Mouse (Mus musculus) lung, postnatal 4 days (tissue): ENCODE measurements at regions not wholly inside any gene's neighbourhood (a gene's known extent, or its start where the extent isn't known, plus 50 kb on each side); places are given as distances from the start of the nearest gene placed in this dataset.

Experiments used
- DNase-seq, 2 experiments: peaks; one replicate each; pipeline ENCODE4 v3.0.0; 2021

DNA sequence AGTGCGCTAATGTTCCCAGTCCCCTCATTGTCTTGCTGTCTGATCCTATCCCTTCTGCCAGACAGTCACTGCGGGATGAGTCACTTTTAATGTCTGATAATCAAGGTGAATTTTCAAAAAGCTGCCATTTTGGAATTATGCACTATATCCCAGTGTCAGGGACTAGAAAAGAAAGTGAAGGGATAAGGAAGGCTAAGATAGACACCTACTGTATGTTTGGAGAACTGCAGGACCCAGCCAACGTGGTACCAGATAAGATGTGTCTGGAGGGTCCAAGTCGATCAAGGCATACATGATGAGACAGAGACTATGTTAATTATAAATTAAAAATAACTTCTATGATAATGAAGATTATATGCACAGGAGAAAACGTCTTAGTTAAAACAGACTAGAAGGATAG is 76.6 kb upstream of the Pmfbp1 start:
- peak in 1 of 2 experiments; percentile 19 for DNase-seq

DNA sequence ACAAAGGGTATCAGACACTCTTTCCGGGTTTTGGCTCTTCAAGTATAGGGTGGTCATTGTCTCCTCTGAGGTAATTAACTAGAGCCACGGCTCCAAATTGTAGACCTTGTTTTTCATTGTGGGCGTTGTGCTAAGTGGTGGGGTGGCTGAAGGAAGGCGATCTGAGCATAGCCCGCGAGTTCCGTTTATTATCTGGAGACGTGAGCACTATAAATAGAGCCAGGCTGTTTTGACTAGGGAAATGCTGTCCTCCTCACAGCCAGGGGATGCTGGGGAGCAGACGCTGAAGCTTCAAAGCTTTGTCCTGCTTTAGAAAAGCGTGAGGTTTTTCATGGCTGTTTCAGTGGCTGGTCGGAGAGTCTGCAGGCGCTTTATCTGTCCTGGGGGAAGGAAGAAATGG is 75.9 kb upstream of the Pmfbp1 start:
- no peak for DNase-seq

DNA sequence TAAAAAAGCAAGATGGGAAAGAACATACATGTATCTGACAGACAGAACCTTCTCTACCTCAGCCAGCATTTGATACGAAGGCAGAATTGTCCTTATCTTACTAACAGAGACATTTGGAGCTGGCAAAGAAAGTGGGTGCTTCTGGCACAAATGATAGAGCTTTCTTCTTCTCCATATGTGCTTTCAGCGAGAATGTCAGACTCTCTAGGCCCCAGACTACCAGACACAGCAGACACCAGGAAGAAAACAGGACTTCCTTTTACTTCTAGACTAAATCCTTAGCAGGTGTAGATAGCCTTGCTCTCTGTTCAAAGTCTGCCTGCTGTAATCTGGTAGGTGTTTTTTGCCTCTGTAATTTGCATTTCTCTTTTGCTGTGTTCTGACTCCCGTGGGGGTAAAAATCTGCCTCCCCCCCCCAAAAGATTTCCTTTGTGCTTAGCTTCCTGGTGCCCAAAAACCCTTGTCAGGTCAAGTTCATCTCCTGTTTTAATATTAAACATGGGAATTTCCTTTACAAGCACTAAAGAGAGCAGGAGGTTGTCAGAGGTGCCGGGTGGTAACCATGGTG is 74.7 kb upstream of the Pmfbp1 start:
- no peak for DNase-seq

DNA sequence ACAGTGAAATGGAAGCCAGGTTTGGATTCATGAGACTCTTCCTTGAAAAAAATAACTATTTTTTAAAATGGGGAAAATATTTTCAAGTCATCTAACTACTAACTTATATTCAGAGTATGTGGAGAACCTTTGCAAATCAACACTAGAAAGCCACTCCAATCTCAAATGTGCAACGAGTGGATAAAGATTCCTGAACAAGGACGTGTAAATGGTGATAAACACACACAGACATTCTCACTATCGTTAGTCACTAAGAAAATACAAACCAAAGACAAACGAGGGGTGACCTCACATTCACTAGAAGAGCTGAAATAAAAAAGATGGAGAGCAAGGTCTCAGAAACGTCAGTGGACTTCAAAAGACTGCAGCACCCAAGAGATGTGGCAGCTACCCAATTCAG is 69.8 kb upstream of the Pmfbp1 start:
- no peak for DNase-seq

DNA sequence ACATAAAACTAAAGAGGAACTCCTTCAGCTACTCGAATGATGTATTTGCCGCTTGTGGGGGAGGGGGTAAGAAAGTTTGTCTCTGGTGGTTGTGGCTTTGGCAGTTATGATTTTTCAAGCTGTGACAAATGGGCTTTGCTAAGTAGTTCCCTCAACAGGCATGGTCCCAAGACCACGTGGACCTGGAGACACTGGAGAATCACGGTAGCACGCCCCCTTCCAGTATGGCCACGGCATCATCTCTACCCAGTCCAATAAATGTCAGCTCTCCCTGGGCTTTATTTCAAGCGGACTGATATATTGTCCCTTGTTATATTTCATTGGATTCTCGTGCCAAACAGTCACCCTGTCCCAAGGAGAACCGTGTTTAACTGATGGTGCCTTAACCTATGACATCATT is 65.3 kb upstream of the Pmfbp1 start:
- no peak for DNase-seq

DNA sequence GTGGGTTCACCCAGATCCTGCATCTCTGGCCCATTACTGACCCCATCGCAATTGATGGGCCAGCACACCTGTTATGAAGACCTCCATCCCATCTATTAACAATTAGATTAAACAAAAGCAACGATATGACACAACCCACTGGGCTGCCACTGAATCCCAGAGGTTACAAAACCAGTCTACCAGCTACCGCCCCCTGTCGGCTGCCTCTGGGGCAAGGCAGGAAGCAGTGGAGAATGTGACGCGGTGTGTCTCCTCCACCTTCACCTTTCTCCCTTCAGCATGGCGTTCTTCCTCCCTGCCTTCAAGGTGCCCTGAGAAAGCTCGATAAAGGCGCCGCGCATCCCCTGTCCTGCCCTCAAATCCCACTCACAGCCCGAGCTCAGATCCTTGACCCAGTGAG is 59.3 kb upstream of the Pmfbp1 start:
- DNase-seq, result no peak

DNA sequence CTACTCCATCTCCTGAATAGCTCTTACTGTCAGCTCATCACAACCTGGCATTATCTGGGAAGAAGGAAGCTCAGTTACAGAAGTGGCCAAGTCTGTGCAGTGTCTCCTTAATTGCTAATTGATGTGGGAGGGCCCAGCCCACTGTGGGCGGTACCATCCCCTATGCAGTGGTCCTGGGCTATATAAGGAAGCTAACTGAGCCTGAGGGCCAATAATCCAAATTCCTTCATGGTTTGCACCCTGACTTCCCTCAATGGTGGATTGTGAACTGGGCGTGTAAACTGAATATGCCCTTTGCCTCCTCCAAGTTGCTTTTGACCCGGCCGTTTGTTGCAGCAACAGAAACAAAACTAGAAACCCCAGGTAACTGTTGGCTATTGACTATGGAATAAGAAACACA is 57.8 kb upstream of the Pmfbp1 start:
- DNase-seq, result peak in 1 of 2 experiments; percentile 24

DNA sequence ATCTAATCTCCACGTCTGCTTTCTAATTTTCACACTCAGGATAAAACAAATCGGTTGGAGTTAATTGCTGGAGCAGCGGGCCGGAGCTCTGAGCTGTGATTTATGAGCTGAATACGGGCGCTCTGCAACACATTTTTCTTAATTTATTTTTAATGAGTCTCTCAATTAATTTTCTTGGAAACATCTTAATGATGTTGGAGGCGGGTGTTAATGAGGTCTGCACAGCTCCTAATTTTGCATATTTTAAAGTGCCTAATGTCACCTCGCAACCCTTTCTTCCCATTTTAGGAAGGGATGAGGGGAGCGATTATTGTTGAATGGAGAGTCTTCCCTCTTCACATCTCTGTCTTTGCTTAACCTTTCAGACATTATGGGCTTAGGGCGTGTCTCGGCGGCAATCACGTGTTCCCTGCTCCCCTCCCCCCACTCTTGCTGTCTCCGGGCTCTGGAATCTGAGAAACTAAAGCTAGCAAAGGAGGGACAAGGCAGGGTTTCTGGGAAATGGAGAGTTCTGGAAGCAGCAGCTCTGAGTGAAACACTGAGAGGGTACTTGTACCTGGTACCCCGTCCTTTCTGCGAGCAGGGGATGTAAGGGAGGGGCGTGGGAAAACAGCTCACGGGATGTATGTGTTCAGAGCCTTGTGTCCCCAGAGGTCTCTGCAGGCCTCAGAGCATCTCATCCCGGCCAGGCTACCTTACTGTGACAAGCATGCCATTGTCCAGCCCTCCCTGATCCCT is 56.8 kb upstream of the Pmfbp1 start:
- peak; percentile 42 to 59 for DNase-seq

DNA sequence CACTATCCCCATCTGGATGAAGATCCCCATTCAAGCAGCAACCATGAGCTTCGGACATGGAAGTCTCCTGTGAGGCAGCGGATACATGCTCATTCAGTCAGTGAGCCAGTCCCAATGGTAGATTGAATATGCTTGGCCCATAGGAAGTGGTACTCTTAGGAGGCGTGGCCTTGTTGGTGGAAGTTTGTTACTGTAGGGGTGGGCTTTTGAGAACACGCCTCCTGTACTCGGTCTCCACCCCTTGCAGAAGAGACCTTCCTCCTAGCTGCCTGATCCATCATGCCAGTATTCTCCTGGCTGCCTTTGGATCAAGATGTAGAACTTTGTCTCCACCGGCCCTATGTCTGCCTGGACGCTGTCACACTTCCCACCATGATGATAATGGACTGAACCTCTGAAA is 55.3 kb upstream of the Pmfbp1 start:
- DNase-seq, result no peak
